Mouse (Mus musculus): Measurements from ENCODE around the gene 4930539E08Rik. TPM values are rescaled to one million over a fixed set of nuclear protein-coding genes. Genes with fewer than 3 reads are reported as not detected.

Gene 4930539E08Rik
- polyA plus RNA-seq, 1 experiment from 2014 or later: 0.10 TPM

GRCm38 (mm10) chr17:28866921-28867320 lies 48.2 kb downstream of the 4930539E08Rik start:
- no peak overlapping the region for H3K4me3 ChIP-seq
- no peak for ATAC-seq (ENCODE audit: low FRiP score)
- H3K9ac ChIP-seq: no peak overlapping the region
- H3K4me1 ChIP-seq: peaks cover 15% of the 10 kb centered on the region
- H3K27ac ChIP-seq: no peak overlapping the region
- H3K36me3 ChIP-seq: no peaks in the 10 kb centered on the region
- H3K4me2 ChIP-seq (replicated peaks): no peak overlapping the region
- H3K27me3 ChIP-seq: no peaks in the 10 kb centered on the region
- H3K9me3 ChIP-seq (replicated peaks): no peaks in the 10 kb centered on the region

DNA sequence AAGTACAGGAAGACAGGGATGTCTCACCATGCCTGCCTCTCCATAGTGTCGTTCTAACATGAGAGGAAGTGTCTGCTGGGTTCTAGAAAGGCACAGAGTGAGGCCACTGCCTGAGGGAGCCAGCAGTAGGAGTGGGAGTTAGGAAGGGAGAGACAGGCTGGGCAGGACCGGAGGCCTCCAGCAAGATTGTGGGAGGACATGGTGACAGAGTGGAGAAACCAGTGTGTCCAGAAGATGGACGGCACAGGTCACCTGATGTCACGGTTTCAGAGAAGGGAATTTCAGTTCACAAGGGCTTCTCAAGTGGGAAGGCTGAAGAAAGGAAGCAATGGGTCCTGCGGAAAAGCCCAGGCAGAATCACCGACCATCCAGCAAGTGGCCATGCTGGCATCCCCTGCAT lies 50.7 kb downstream of the 4930539E08Rik start:
- no peak for ATAC-seq (ENCODE audit: low FRiP score)
- WGBS: 77% methylated on average over 6 of the region's 6 CpGs
- H3K9me3 ChIP-seq (replicated peaks): no peaks in the 10 kb centered on the region
- no peak overlapping the region for H3K4me2 ChIP-seq (replicated peaks)
- no peaks in the 10 kb centered on the region for H3K27me3 ChIP-seq
- no peaks in the 10 kb centered on the region for H3K36me3 ChIP-seq
- H3K27ac ChIP-seq: no peak overlapping the region
- no peak overlapping the region for H3K9ac ChIP-seq
- H3K4me1 ChIP-seq: peaks cover 9% of the 10 kb centered on the region
- H3K4me3 ChIP-seq: no peak overlapping the region

- Histone ChIP-seq H3K4me3 (no peak overlapping the region), H3K4me2 (replicated peaks) (no peak overlapping the region), H3K27me3 (no peaks in the 10 kb centered on the region), H3K36me3 (no peaks in the 10 kb centered on the region), H3K9ac (no peak overlapping the region), H3K4me1 (peaks cover 4% of the 10 kb centered on the region; the same call in 1 of the 2 replicates), H3K9me3 (replicated peaks) (no peaks in the 10 kb centered on the region), H3K27ac (no peak overlapping the region)
- 79% methylated on average over 7 of the region's 7 CpGs for WGBS
- ATAC-seq (ENCODE audit: low FRiP score): no peak
Measured at GRCm38 (mm10) chr17:28863926-28864325, 51.2 kb downstream of the 4930539E08Rik start.

DNA sequence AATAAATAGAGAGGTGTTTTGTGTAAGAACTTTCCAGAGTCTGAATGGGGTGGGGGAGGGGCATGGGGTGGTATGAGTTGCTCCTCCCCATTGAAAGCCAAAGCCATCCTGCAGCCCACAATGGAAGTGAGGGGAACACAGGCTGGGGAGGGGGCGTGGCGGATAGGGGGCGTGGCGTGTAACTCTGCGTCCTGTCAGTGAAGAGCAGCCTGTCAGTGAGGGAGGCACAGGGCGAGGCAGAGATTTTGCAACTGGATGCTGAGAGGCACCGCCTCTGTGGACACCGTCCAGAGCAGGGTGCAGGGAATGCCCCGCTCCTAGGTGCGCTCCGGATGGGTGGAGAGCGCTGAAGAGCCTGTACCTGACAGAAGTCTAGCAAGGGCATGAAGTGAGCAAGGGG lies 56.9 kb downstream of the 4930539E08Rik start, which contains the start of gene Pnpla1:
Pnpla1 (plus strand) TSS at position 207 of the 400 bp plus-strand sequence.
- H3K4me3 ChIP-seq: no peak within 1 kb of the TSS
- H3K9ac ChIP-seq: no peak within 1 kb of the TSS
- no peak within 1 kb of the TSS for H3K4me2 ChIP-seq (replicated peaks)
- no peak for ATAC-seq (ENCODE audit: low FRiP score)
- H3K9me3 ChIP-seq (replicated peaks): peaks cover 12% of the 10 kb centered on the region
- no peaks in the 10 kb centered on the region for H3K27me3 ChIP-seq
- H3K27ac ChIP-seq: no peak within 1 kb of the TSS
- no peaks in the 10 kb centered on the region for H3K36me3 ChIP-seq
- H3K4me1 ChIP-seq: no peaks in the 10 kb centered on the region
- 23% methylated on average over 12 of the region's 12 CpGs for WGBS

DNA sequence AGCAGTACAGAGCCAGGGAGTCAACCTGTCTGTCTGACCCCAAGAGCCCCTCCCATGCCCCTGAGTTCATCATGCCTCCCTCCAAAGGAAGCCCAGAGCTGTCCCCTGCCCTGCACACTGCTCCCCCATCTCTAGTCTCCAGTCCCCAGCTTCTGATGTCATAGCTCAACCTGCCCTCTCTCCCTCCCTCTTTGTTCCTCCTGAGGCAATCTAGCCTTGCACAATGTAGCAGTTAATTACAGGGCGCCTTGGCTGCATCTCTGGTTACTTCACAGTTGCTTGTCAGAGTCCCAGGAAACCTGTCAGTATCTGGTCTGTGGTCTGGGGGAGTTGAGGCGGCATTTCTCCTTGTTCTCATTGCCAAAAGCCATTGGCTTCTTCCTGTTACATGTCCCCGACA lies 59.1 kb downstream of the 4930539E08Rik start:
- Histone ChIP-seq H3K9me3 (replicated peaks) (peaks cover 12% of the 10 kb centered on the region), H3K9ac (no peak overlapping the region), H3K4me1 (no peaks in the 10 kb centered on the region), H3K36me3 (no peaks in the 10 kb centered on the region), H3K4me2 (replicated peaks) (no peak overlapping the region), H3K27ac (no peak overlapping the region; the same call in 1 of the 2 replicates), H3K27me3 (no peaks in the 10 kb centered on the region), H3K4me3 (no peak overlapping the region)
- no peak for ATAC-seq (ENCODE audit: low FRiP score)
- 70% methylated on average over 3 of the region's 3 CpGs for WGBS

- no peak overlapping the region for H3K4me3 ChIP-seq
- H3K4me2 ChIP-seq (replicated peaks): no peak overlapping the region
- ATAC-seq (ENCODE audit: low FRiP score): no peak
- H3K27ac ChIP-seq: no peak overlapping the region
- no peaks in the 10 kb centered on the region for H3K27me3 ChIP-seq
- no peaks in the 10 kb centered on the region for H3K36me3 ChIP-seq
- H3K9ac ChIP-seq: no peak overlapping the region
- 78% methylated on average over 9 of the region's 9 CpGs for WGBS
- H3K9me3 ChIP-seq (replicated peaks): peaks cover 12% of the 10 kb centered on the region
- H3K4me1 ChIP-seq: no peaks in the 10 kb centered on the region
Measured at GRCm38 (mm10) chr17:28855166-28855885, 59.8 kb downstream of the 4930539E08Rik start.

DNA sequence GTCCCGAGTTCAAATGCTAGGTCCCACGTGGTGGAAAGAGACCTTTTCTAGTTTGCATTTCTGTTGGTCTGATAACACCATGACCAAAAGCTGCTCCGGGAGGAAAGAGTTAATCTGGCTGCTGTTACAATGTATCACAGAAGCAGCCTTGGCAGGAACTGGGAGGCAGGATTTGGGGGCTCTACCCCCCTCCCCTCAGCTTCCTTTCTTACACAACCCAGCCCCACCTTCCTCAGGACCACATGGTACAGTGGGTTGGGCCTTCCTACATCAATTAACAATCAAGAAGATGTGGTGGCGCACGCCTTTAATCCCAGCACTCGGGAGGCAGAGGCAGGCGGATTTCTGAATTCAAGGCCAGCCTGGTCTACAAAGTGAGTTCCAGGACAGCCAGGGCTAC lies 60.7 kb downstream of the 4930539E08Rik start:
- no peak overlapping the region for H3K9ac ChIP-seq
- H3K36me3 ChIP-seq: no peaks in the 10 kb centered on the region
- no peaks in the 10 kb centered on the region for H3K27me3 ChIP-seq
- no peak for ATAC-seq (ENCODE audit: low FRiP score)
- 86% methylated on average over 7 of the region's 7 CpGs for WGBS
- H3K4me1 ChIP-seq: no peaks in the 10 kb centered on the region
- no peak overlapping the region for H3K4me2 ChIP-seq (replicated peaks)
- H3K4me3 ChIP-seq: no peak overlapping the region
- peaks cover 12% of the 10 kb centered on the region for H3K9me3 ChIP-seq (replicated peaks)
- no peak overlapping the region for H3K27ac ChIP-seq

- H3K4me1 ChIP-seq: no peaks in the 10 kb centered on the region
- 96% methylated on average over 5 of the region's 5 CpGs for WGBS
- H3K36me3 ChIP-seq: no peaks in the 10 kb centered on the region
- H3K27me3 ChIP-seq: no peaks in the 10 kb centered on the region
- H3K27ac ChIP-seq: no peak overlapping the region
- H3K9ac ChIP-seq: no peak overlapping the region
- no peak overlapping the region for H3K4me3 ChIP-seq
- no peak overlapping the region for H3K4me2 ChIP-seq (replicated peaks)
- H3K9me3 ChIP-seq (replicated peaks): 0 out of 2 replicates have a peak, but pooled peaks cover 3% of the 10 kb centered on the region
- ATAC-seq (ENCODE audit: low FRiP score): no peak
Measured at GRCm38 (mm10) chr17:28850511-28850910, 64.6 kb downstream of the 4930539E08Rik start.

DNA sequence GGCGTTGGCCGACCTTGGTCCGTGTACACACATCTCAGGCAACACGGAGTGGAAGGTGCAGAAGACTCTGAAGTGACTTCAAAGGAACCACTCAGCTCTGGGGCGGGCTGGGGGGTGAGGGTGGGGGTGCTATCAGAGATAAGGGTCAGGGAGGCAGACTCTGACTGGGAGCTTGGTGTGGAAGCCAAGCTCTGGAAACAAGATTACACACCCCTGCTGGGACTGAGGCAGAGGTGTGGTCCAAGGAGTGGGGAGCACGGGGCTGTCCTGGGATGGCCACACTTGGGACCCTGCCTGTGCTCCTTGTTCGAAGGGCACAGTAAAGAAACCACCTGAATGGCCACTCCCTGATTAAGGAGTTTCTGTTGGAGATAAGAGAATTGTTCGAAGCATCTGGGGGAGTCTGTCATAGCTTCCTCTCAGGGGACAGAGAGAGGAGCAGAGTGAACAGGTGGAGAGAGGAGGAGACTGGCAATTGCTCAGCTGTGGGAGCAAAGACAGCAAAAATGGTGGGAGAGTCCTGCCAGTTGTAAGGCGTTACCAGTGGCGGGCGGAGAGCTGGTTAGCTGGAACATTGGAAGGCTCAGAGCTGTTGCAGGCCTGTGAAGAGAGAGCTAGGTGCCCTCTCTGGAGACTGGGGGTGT lies 68.0 kb downstream of the 4930539E08Rik start:
- no peak for ATAC-seq (ENCODE audit: low FRiP score)
- WGBS: 67% methylated on average over 11 of the region's 11 CpGs
- Histone ChIP-seq H3K27me3 (no peaks in the 10 kb centered on the region), H3K27ac (no peak overlapping the region), H3K4me3 (no peak overlapping the region), H3K4me2 (replicated peaks) (no peak overlapping the region), H3K4me1 (no peaks in the 10 kb centered on the region), H3K9ac (no peak overlapping the region), H3K9me3 (replicated peaks) (no peaks in the 10 kb centered on the region), H3K36me3 (no peaks in the 10 kb centered on the region)

Other genes with a start within 250 kb of the 4930539E08Rik start
- 0.44 and 0.63 TPM in 2 replicates for gene Slc26a8, start 225.1 kb downstream of the 4930539E08Rik start, polyA plus RNA-seq (2016; fragmentation: Nextera tagmentation; extraction: Ambion mirVana)
- 40.1 and 45.9 TPM in 2 replicates for gene Mapk14, start 224.0 kb downstream of the 4930539E08Rik start, polyA plus RNA-seq (2016; fragmentation: Nextera tagmentation; extraction: Ambion mirVana)
- 3.2 and 3.5 TPM in 2 replicates for gene AC170998.1, start 189.2 kb downstream of the 4930539E08Rik start, polyA plus RNA-seq (2016; fragmentation: Nextera tagmentation; extraction: Ambion mirVana)
- gene Mapk13, start 146.0 kb downstream of the 4930539E08Rik start, polyA plus RNA-seq (2016; fragmentation: Nextera tagmentation; extraction: Ambion mirVana): 4.2 and 6.5 TPM in 2 replicates
- 13.0 and 13.8 TPM in 2 replicates for gene Brpf3, start 114.2 kb downstream of the 4930539E08Rik start, polyA plus RNA-seq (2016; fragmentation: Nextera tagmentation; extraction: Ambion mirVana)
- not detected in 2 replicates for gene Pnpla1, start 56.9 kb downstream of the 4930539E08Rik start, polyA plus RNA-seq (2016; fragmentation: Nextera tagmentation; extraction: Ambion mirVana)
- not detected in 2 replicates for gene Pxt1, start 28.5 kb upstream of the 4930539E08Rik start, polyA plus RNA-seq (2016; fragmentation: Nextera tagmentation; extraction: Ambion mirVana)
- gene Kctd20, start 36.6 kb upstream of the 4930539E08Rik start, polyA plus RNA-seq (2016; fragmentation: Nextera tagmentation; extraction: Ambion mirVana): 120 and 122 TPM in 2 replicates
- 150 and 152 TPM in 2 replicates for gene Stk38, start 92.7 kb upstream of the 4930539E08Rik start, polyA plus RNA-seq (2016; fragmentation: Nextera tagmentation; extraction: Ambion mirVana)
- 662 and 667 TPM in 2 replicates for gene Srsf3, start 117.3 kb upstream of the 4930539E08Rik start, polyA plus RNA-seq (2016; fragmentation: Nextera tagmentation; extraction: Ambion mirVana)
- gene Cdkn1a, start 175.7 kb upstream of the 4930539E08Rik start, polyA plus RNA-seq (2016; fragmentation: Nextera tagmentation; extraction: Ambion mirVana): 39.0 and 43.6 TPM in 2 replicates
- gene Rab44, start 198.8 kb upstream of the 4930539E08Rik start, polyA plus RNA-seq (2016; fragmentation: Nextera tagmentation; extraction: Ambion mirVana): 0.34 and 1.1 TPM in 2 replicates

All from hindbrain, embryonic 12.5 days (tissue).